Mouse (Mus musculus): Measurements from ENCODE around the gene Grip1. TPM values are rescaled to one million over a fixed set of nuclear protein-coding genes. Genes with fewer than 3 reads are reported as not detected.

Grip1 gene
- polyA plus RNA-seq, 1 experiment from 2014 or later, result 3.8 TPM

GRCm38 (mm10) chr10:119752361-119752798 is 298.8 kb downstream of the Grip1 start:
- Histone ChIP-seq H3K27me3 (replicated peaks; ENCODE audit: low read depth, poor library complexity, severe bottlenecking) (no peaks in the 10 kb centered on the region), H3K4me1 (peaks cover 4% of the 10 kb centered on the region), H3K36me3 (replicated peaks) (no peaks in the 10 kb centered on the region), H3K9me3 (no peaks in the 10 kb centered on the region), H3K27ac (replicated peaks) (no peak overlapping the region), H3K4me3 (no peak overlapping the region)
- no peak for DNase-seq (ENCODE audit: low spot score)
- 78% methylated on average over 6 of the region's 6 CpGs for WGBS

GRCm38 (mm10) chr10:119756271-119756670 is 302.6 kb downstream of the Grip1 start:
- Histone ChIP-seq H3K27ac (replicated peaks) (no peak overlapping the region), H3K9me3 (no peaks in the 10 kb centered on the region), H3K4me3 (no peak overlapping the region), H3K4me1 (peaks cover 12% of the 10 kb centered on the region), H3K27me3 (replicated peaks; ENCODE audit: low read depth, poor library complexity, severe bottlenecking) (no peaks in the 10 kb centered on the region), H3K36me3 (replicated peaks) (no peaks in the 10 kb centered on the region)
- DNase-seq (ENCODE audit: low spot score), result no peak
- 85% methylated on average over 7 of the region's 7 CpGs for WGBS

GRCm38 (mm10) chr10:119757219-119757618 is 303.6 kb downstream of the Grip1 start:
- Histone ChIP-seq H3K4me3 (no peak overlapping the region), H3K27ac (replicated peaks) (no peak overlapping the region), H3K4me1 (peaks cover 12% of the 10 kb centered on the region), H3K9me3 (no peaks in the 10 kb centered on the region), H3K36me3 (replicated peaks) (no peaks in the 10 kb centered on the region), H3K27me3 (replicated peaks; ENCODE audit: low read depth, poor library complexity, severe bottlenecking) (no peaks in the 10 kb centered on the region)
- WGBS, result 73% methylated on average over 6 of the region's 6 CpGs
- no peak for DNase-seq (ENCODE audit: low spot score)

- H3K9me3 ChIP-seq, result no peaks in the 10 kb centered on the region
- WGBS, result 92% methylated on average over 33 of the region's 33 CpGs
- no peak overlapping the region for H3K4me3 ChIP-seq
- no peaks in the 10 kb centered on the region for H3K27me3 ChIP-seq (replicated peaks; ENCODE audit: low read depth, poor library complexity, severe bottlenecking)
- no peaks in the 10 kb centered on the region for H3K36me3 ChIP-seq (replicated peaks)
- H3K4me1 ChIP-seq, result peaks cover 8% of the 10 kb centered on the region; the same call in 1 of the 2 replicates
- H3K27ac ChIP-seq (replicated peaks), result no peak overlapping the region
- DNase-seq (ENCODE audit: low spot score), result no peak
Measured at GRCm38 (mm10) chr10:119761451-119762367, 308.1 kb downstream of the Grip1 start.

GRCm38 (mm10) chr10:119778871-119779270 is 325.2 kb downstream of the Grip1 start:
- Histone ChIP-seq H3K9me3 (no peaks in the 10 kb centered on the region), H3K27me3 (replicated peaks; ENCODE audit: low read depth, poor library complexity, severe bottlenecking) (no peaks in the 10 kb centered on the region), H3K4me3 (no peak overlapping the region), H3K36me3 (replicated peaks) (no peaks in the 10 kb centered on the region), H3K27ac (replicated peaks) (no peak overlapping the region), H3K4me1 (no peaks in the 10 kb centered on the region)
- no peak for DNase-seq (ENCODE audit: low spot score)
- 77% methylated on average over 5 of the region's 5 CpGs for WGBS

GRCm38 (mm10) chr10:119779657-119780056 is 326.0 kb downstream of the Grip1 start:
- 92% methylated on average over 1 of the region's 1 CpGs for WGBS
- H3K27me3 ChIP-seq (replicated peaks; ENCODE audit: low read depth, poor library complexity, severe bottlenecking), result no peaks in the 10 kb centered on the region
- H3K4me1 ChIP-seq, result no peaks in the 10 kb centered on the region

GRCm38 (mm10) chr10:119790507-119790906 is 336.9 kb downstream of the Grip1 start:
- Histone ChIP-seq H3K27me3 (replicated peaks; ENCODE audit: low read depth, poor library complexity, severe bottlenecking) (no peaks in the 10 kb centered on the region), H3K9me3 (no peaks in the 10 kb centered on the region), H3K4me1 (no peaks in the 10 kb centered on the region), H3K36me3 (replicated peaks) (no peaks in the 10 kb centered on the region), H3K4me3 (no peak overlapping the region), H3K27ac (replicated peaks) (no peak overlapping the region)
- 82% methylated on average over 1 of the region's 1 CpGs for WGBS
- DNase-seq (ENCODE audit: low spot score), result no peak

More at GRCm38 (mm10) chr10:119779657-119780056, 326.0 kb downstream of the Grip1 start:
- Histone ChIP-seq H3K36me3 (replicated peaks) (no peaks in the 10 kb centered on the region), H3K27ac (replicated peaks) (no peak overlapping the region), H3K9me3 (no peaks in the 10 kb centered on the region), H3K4me3 (no peak overlapping the region)
- DNase-seq (ENCODE audit: low spot score), result no peak

- H3K27ac ChIP-seq (replicated peaks), result no peak overlapping the region
- H3K27me3 ChIP-seq (replicated peaks; ENCODE audit: low read depth, poor library complexity, severe bottlenecking), result no peaks in the 10 kb centered on the region
- no peaks in the 10 kb centered on the region for H3K9me3 ChIP-seq
- no peak for DNase-seq (ENCODE audit: low spot score)
- no peak overlapping the region for H3K4me3 ChIP-seq
- peaks cover 11% of the 10 kb centered on the region for H3K4me1 ChIP-seq
- no peaks in the 10 kb centered on the region for H3K36me3 ChIP-seq (replicated peaks)
- 65% methylated on average over 6 of the region's 6 CpGs for WGBS
Measured at GRCm38 (mm10) chr10:119802421-119802820, 348.8 kb downstream of the Grip1 start.

GRCm38 (mm10) chr10:119803633-119804422 is 350.2 kb downstream of the Grip1 start:
- Histone ChIP-seq H3K4me1 (peaks cover 11% of the 10 kb centered on the region), H3K9me3 (no peaks in the 10 kb centered on the region)
- 58% methylated on average over 13 of the region's 13 CpGs for WGBS

GRCm38 (mm10) chr10:119804423-119804814 is 350.8 kb downstream of the Grip1 start:
- no peak overlapping the region for H3K27ac ChIP-seq (replicated peaks)
- 82% methylated on average over 9 of the region's 9 CpGs for WGBS
- H3K4me3 ChIP-seq, result no peak overlapping the region
- H3K36me3 ChIP-seq (replicated peaks), result no peaks in the 10 kb centered on the region
- no peaks in the 10 kb centered on the region for H3K27me3 ChIP-seq (replicated peaks; ENCODE audit: low read depth, poor library complexity, severe bottlenecking)
- no peaks in the 10 kb centered on the region for H3K9me3 ChIP-seq
- DNase-seq (ENCODE audit: low spot score), result no peak
- peaks cover 11% of the 10 kb centered on the region for H3K4me1 ChIP-seq

More at GRCm38 (mm10) chr10:119803633-119804422, 350.2 kb downstream of the Grip1 start:
- Histone ChIP-seq H3K27ac (replicated peaks) (no peak overlapping the region), H3K36me3 (replicated peaks) (no peaks in the 10 kb centered on the region), H3K4me3 (no peak overlapping the region), H3K27me3 (replicated peaks; ENCODE audit: low read depth, poor library complexity, severe bottlenecking) (no peaks in the 10 kb centered on the region)
- DNase-seq (ENCODE audit: low spot score), result peak; percentile 59

GRCm38 (mm10) chr10:119805082-119805481 is 351.5 kb downstream of the Grip1 start:
- Histone ChIP-seq H3K4me3 (no peak overlapping the region), H3K27me3 (replicated peaks; ENCODE audit: low read depth, poor library complexity, severe bottlenecking) (no peaks in the 10 kb centered on the region), H3K27ac (replicated peaks) (no peak overlapping the region), H3K9me3 (no peaks in the 10 kb centered on the region), H3K36me3 (replicated peaks) (no peaks in the 10 kb centered on the region), H3K4me1 (peaks cover 11% of the 10 kb centered on the region)
- 91% methylated on average over 7 of the region's 7 CpGs for WGBS
- DNase-seq (ENCODE audit: low spot score), result no peak

- H3K27me3 ChIP-seq (replicated peaks; ENCODE audit: low read depth, poor library complexity, severe bottlenecking), result no peaks in the 10 kb centered on the region
- no peak for DNase-seq (ENCODE audit: low spot score)
- no peak overlapping the region for H3K4me3 ChIP-seq
- H3K36me3 ChIP-seq (replicated peaks), result no peaks in the 10 kb centered on the region
- no peak overlapping the region for H3K27ac ChIP-seq (replicated peaks)
- 61% methylated on average over 8 of the region's 8 CpGs for WGBS
- peaks cover 11% of the 10 kb centered on the region for H3K4me1 ChIP-seq
- no peaks in the 10 kb centered on the region for H3K9me3 ChIP-seq
Measured at GRCm38 (mm10) chr10:119806151-119806550, 352.5 kb downstream of the Grip1 start.

All from embryonic facial prominence, embryonic 10.5 days (tissue).